Mouse (Mus musculus): ENCODE results near the gene Bcas1. TPM values are rescaled to one million over a fixed set of nuclear protein-coding genes. Genes with fewer than 3 reads are reported as not detected.

Bcas1 gene
- polyA plus RNA-seq, 1 experiment from 2014 or later, result 1.8 TPM

DNA sequence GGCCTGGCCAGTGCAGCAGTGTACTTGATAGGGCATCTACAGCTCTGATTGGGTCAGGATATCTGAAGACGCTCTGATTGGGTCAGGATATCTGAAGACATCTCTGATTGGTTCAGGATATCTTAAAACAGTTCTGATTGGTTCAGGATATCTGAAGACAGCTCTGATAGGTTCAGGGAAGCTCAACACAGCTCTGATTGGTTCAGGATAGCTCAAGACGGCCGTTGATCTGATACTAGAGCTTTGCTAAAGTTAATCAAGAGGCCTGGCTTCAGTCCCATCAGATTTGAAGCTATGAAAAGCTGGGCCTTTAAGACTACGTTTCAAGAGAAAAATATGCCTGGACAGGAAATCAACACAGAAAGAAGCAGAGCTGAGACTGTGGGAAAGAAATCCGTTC, 77.9 kb downstream of the Bcas1 start:
- no peak overlapping the region for H3K4me3 ChIP-seq (ENCODE audit: low read depth, low read length)
- H3K36me3 ChIP-seq (ENCODE audit: control insufficient read depth, insufficient read depth, low read length), result no peaks in the 10 kb centered on the region
- no peaks in the 10 kb centered on the region for H3K9me3 ChIP-seq (ENCODE audit: control insufficient read depth, low read length)
- DNase-seq (ENCODE audit: low spot score), result no peak
- ATAC-seq (ENCODE audit: low FRiP score), result no peak
- no peak overlapping the region for H3K9ac ChIP-seq (ENCODE audit: low read depth, low read length)
- no peaks in the 10 kb centered on the region for H3K27me3 ChIP-seq (ENCODE audit: control insufficient read depth, insufficient read depth, low read length)
- 87% methylated on average over 5 of the region's 5 CpGs for WGBS
- no peak overlapping the region for H3K4me2 ChIP-seq (replicated peaks; ENCODE audit: low read depth, low read length)
- no peak overlapping the region for H3K27ac ChIP-seq (ENCODE audit: low read depth, low read length)
- peaks cover 8% of the 10 kb centered on the region; the same call in 1 of the 2 replicates for H3K4me1 ChIP-seq (replicated peaks; ENCODE audit: control insufficient read depth, insufficient read depth, low read length)

DNA sequence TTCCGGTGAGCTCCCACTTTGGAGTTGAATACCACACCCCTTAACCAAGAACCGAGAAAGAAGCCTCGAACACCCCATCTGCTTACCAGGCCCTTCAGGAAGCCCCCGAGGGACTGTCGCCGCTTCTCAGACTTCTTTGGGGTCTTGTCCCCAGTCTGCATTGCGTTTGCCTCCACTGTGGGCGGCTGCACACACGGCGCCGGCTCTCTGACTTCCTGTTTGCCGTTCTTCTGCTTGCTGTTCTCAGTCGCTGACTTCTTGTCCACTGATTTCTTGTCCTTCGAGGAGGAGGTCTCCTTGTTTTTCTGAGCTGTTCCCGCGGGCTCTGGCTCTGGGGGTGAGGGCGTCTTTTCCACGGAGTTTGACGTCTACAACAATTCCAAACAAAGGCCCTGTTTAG, 78.5 kb downstream of the Bcas1 start:
- Histone ChIP-seq H3K27ac (ENCODE audit: low read depth, low read length) (no peak overlapping the region), H3K27me3 (ENCODE audit: control insufficient read depth, insufficient read depth, low read length) (no peaks in the 10 kb centered on the region), H3K36me3 (ENCODE audit: control insufficient read depth, insufficient read depth, low read length) (no peaks in the 10 kb centered on the region), H3K4me1 (replicated peaks; ENCODE audit: control insufficient read depth, insufficient read depth, low read length) (peaks cover 8% of the 10 kb centered on the region; the same call in 1 of the 2 replicates), H3K9me3 (ENCODE audit: control insufficient read depth, low read length) (no peaks in the 10 kb centered on the region), H3K9ac (ENCODE audit: low read depth, low read length) (no peak overlapping the region), H3K4me3 (ENCODE audit: low read depth, low read length) (no peak overlapping the region), H3K4me2 (replicated peaks; ENCODE audit: low read depth, low read length) (no peak overlapping the region)
- no peak for ATAC-seq (ENCODE audit: low FRiP score)
- DNase-seq (ENCODE audit: low spot score), result no peak
- WGBS, result 86% methylated on average over 19 of the region's 19 CpGs

DNA sequence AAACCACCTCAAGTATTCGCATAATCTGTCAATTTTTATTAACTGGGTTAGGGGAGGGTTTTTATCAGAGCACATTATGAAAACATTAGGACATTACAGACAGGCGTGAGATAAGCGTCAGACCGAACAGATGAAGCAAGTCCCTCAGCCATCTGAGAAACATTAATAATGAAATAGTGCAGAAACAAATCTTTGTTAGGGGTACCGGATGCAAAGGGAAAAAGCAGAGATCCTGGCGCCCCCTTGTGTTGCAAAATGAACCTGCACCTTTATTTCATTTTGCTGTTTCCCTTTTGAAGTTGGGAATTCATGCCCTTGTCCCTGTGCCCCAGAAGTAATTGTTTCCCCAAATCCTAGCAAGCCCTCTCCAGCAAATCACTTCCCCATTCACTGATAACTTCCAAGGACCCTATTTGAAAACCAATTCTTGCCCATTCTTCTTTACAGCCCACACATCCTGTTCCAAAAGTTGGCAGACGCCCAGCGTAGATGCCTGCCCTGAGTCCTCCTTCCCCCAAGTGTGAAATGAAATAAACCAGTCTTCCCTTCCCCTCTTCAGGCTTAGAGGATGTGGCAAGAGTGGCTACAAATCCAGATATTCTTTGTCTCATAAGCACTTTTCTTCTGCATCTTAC, 80.4 kb downstream of the Bcas1 start:
- no peaks in the 10 kb centered on the region for H3K9me3 ChIP-seq (ENCODE audit: control insufficient read depth, low read length)
- H3K4me1 ChIP-seq (replicated peaks; ENCODE audit: control insufficient read depth, insufficient read depth, low read length), result peaks cover 10% of the 10 kb centered on the region; the same call in 1 of the 2 replicates
- H3K27me3 ChIP-seq (ENCODE audit: control insufficient read depth, insufficient read depth, low read length), result no peaks in the 10 kb centered on the region
- no peak overlapping the region for H3K9ac ChIP-seq (ENCODE audit: low read depth, low read length)
- DNase-seq (ENCODE audit: low spot score) (peak; percentile 85), ATAC-seq (ENCODE audit: low FRiP score) (no peak)
- no peak overlapping the region for H3K4me2 ChIP-seq (replicated peaks; ENCODE audit: low read depth, low read length)
- no peak overlapping the region for H3K27ac ChIP-seq (ENCODE audit: low read depth, low read length)
- H3K36me3 ChIP-seq (ENCODE audit: control insufficient read depth, insufficient read depth, low read length), result no peaks in the 10 kb centered on the region
- 51% methylated on average over 8 of the region's 8 CpGs for WGBS
- no peak overlapping the region for H3K4me3 ChIP-seq (ENCODE audit: low read depth, low read length)

DNA sequence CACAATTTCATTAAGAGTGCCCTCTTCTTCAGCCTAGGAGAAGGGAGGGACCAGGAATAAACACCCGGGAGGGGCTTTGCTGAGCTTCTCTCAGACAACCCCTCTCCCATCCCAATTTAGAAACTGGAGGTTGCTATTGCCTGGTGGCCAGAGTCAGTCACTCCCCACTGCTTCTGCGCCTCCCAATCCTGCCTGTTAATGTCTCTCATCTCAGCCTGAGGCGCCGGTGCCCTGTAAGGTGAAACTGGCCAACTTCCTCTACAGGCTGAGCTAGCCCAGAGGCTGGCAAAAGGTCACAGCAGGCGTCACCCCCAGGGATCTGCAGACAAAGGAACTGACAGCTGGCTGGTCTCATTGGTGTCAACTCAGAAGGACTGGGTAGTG, 82.2 kb downstream of the Bcas1 start:
- Histone ChIP-seq H3K27me3 (ENCODE audit: control insufficient read depth, insufficient read depth, low read length) (no peaks in the 10 kb centered on the region), H3K4me3 (ENCODE audit: low read depth, low read length) (no peak overlapping the region), H3K27ac (ENCODE audit: low read depth, low read length) (no peak overlapping the region), H3K4me1 (replicated peaks; ENCODE audit: control insufficient read depth, insufficient read depth, low read length) (peaks cover 10% of the 10 kb centered on the region; the same call in 1 of the 2 replicates), H3K4me2 (replicated peaks; ENCODE audit: low read depth, low read length) (no peak overlapping the region), H3K9me3 (ENCODE audit: control insufficient read depth, low read length) (no peaks in the 10 kb centered on the region), H3K36me3 (ENCODE audit: control insufficient read depth, insufficient read depth, low read length) (no peaks in the 10 kb centered on the region), H3K9ac (ENCODE audit: low read depth, low read length) (no peak overlapping the region)
- whole genome bisulfite sequencing, result 2% methylated on average over 5 of the region's 5 CpGs
- DNase-seq (ENCODE audit: low spot score) (peak; percentile 62), ATAC-seq (ENCODE audit: low FRiP score) (0 out of 2 replicates have a peak, but pooled peaks have one; percentile 18)

DNA sequence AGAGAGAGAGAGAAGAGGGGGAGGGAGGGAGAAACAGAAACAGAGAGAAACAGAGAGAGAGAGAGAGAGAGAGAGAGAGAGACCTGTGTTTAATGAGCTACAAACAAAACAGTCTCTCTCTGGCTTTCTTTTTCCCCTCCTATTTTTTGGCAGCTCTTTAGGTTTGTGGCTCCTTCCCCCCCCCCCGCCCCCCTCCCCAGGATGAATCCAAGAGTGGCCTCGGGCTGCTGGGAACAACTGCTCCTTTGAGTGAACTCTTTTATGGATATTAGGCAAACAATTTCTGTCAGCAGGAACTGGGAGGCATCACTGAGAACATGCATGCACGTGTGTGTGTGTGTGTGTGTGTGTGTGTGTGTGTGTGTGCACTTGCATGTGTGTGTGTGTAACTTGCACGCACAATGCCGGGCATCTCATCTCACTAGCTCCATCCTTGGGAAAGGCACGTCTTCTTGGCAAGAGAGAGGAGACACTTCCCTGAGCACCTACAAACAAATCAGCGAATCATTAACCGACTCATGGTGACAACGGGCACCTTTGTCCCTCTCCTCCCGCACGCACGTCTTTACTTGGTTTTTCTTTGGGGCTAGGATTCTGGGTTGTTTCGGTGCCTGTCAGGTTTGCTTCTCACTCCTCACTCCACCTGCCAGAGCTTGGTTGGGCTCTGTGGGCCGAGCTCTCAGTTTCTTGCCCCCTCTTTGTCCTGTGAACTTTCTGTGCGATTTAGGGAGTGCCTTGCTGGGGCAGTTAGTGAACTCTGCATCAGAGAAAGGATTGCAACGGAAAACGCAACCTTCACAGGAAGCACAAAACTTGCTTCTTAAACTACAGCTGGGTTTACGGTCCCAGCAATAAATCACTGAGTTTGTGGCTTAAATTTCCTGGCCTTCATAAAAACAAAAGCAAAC, 82.9 kb downstream of the Bcas1 start:
- H3K27ac ChIP-seq (ENCODE audit: low read depth, low read length), result peak overlapping the region; percentile 43; the same call in 1 of the 2 replicates
- no peaks in the 10 kb centered on the region for H3K9me3 ChIP-seq (ENCODE audit: control insufficient read depth, low read length)
- no peaks in the 10 kb centered on the region for H3K27me3 ChIP-seq (ENCODE audit: control insufficient read depth, insufficient read depth, low read length)
- no peak overlapping the region for H3K4me2 ChIP-seq (replicated peaks; ENCODE audit: low read depth, low read length)
- peaks cover 10% of the 10 kb centered on the region; the same call in 1 of the 2 replicates for H3K4me1 ChIP-seq (replicated peaks; ENCODE audit: control insufficient read depth, insufficient read depth, low read length)
- no peak overlapping the region for H3K4me3 ChIP-seq (ENCODE audit: low read depth, low read length)
- ATAC-seq (ENCODE audit: low FRiP score), result no peak
- DNase-seq (ENCODE audit: low spot score), result peak; percentile 35
- H3K36me3 ChIP-seq (ENCODE audit: control insufficient read depth, insufficient read depth, low read length), result no peaks in the 10 kb centered on the region
- 14% methylated on average over 16 of the region's 18 CpGs for WGBS
- H3K9ac ChIP-seq (ENCODE audit: low read depth, low read length), result no peak overlapping the region; the same call in 1 of the 2 replicates

DNA sequence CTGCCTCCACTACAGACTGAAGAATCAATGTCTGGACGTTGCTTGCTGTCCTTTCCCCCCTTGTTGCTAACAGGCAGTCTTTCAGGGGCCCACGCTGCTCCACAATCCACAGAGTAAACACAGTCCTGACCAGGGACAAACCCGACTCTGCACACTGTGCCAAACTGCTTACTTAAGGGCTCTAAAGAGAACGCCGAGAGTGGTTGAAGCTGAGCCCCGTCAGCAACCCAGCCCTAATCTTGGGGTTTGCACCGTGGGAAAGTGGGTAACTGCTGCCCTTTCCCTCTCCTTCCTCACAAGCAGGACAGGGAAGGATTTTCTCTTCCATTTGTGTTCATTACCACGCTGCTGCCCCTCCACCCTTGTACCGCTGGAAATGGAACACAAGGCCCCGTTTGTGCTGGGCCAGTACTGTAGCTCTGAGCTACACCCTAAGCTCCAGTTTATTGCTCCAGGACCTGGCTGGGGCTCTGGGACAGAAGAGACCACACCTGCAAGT, 83.8 kb downstream of the Bcas1 start:
- Histone ChIP-seq H3K4me3 (ENCODE audit: low read depth, low read length) (no peak overlapping the region), H3K4me1 (replicated peaks; ENCODE audit: control insufficient read depth, insufficient read depth, low read length) (peaks cover 10% of the 10 kb centered on the region; the same call in 1 of the 2 replicates), H3K9me3 (ENCODE audit: control insufficient read depth, low read length) (no peaks in the 10 kb centered on the region), H3K36me3 (ENCODE audit: control insufficient read depth, insufficient read depth, low read length) (no peaks in the 10 kb centered on the region), H3K4me2 (replicated peaks; ENCODE audit: low read depth, low read length) (no peak overlapping the region), H3K9ac (ENCODE audit: low read depth, low read length) (no peak overlapping the region), H3K27ac (ENCODE audit: low read depth, low read length) (0 out of 2 replicates have a peak overlapping the region, but pooled peaks have one; percentile 36), H3K27me3 (ENCODE audit: control insufficient read depth, insufficient read depth, low read length) (no peaks in the 10 kb centered on the region)
- 46% methylated on average over 10 of the region's 10 CpGs for WGBS
- DNase-seq (ENCODE audit: low spot score) (peak; percentile 33), ATAC-seq (ENCODE audit: low FRiP score) (no peak)

DNA sequence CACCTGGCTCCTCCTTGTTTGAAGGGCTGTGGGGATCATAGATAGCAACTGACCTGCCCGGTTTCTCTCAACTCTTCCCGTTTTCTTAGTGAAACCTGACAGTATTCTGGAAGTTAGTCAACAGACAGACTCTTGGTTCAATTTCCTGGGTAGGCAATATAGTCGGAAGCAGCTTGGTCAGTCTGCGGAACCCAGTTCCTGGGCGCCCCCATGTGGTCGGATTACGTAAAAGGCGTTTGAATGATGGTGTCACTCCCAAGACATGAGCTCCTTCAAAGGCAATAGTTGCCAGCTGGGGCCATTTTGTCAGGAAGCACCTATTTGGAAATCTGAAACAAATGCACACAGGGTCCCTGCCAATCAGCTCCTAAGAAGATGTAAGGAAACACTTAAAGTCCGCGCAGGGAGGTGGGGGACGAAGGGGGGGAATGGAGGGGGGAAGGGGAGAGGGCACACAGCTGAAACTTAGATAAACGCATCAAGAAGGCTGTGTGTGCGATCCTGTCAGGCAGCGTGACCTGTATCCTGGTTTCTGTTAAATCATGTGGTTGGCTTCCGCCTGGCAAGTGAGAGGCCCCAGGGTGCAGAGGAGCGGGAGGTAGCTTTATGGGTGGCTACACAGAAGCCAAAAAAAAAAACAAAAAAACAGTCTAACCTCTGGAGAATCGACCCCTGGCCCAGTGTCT, 84.4 kb downstream of the Bcas1 start:
- WGBS, result 40% methylated on average over 17 of the region's 17 CpGs
- no peak overlapping the region for H3K4me3 ChIP-seq (ENCODE audit: low read depth, low read length)
- H3K9ac ChIP-seq (ENCODE audit: low read depth, low read length), result no peak overlapping the region
- H3K4me1 ChIP-seq (replicated peaks; ENCODE audit: control insufficient read depth, insufficient read depth, low read length), result peaks cover 10% of the 10 kb centered on the region; the same call in 1 of the 2 replicates
- ATAC-seq (ENCODE audit: low FRiP score) (no peak), DNase-seq (ENCODE audit: low spot score) (peak; percentile 88)
- H3K9me3 ChIP-seq (ENCODE audit: control insufficient read depth, low read length), result no peaks in the 10 kb centered on the region
- H3K27me3 ChIP-seq (ENCODE audit: control insufficient read depth, insufficient read depth, low read length), result no peaks in the 10 kb centered on the region
- H3K4me2 ChIP-seq (replicated peaks; ENCODE audit: low read depth, low read length), result no peak overlapping the region
- H3K36me3 ChIP-seq (ENCODE audit: control insufficient read depth, insufficient read depth, low read length), result no peaks in the 10 kb centered on the region
- H3K27ac ChIP-seq (ENCODE audit: low read depth, low read length), result 0 out of 2 replicates have a peak overlapping the region, but pooled peaks have one; percentile 11

DNA sequence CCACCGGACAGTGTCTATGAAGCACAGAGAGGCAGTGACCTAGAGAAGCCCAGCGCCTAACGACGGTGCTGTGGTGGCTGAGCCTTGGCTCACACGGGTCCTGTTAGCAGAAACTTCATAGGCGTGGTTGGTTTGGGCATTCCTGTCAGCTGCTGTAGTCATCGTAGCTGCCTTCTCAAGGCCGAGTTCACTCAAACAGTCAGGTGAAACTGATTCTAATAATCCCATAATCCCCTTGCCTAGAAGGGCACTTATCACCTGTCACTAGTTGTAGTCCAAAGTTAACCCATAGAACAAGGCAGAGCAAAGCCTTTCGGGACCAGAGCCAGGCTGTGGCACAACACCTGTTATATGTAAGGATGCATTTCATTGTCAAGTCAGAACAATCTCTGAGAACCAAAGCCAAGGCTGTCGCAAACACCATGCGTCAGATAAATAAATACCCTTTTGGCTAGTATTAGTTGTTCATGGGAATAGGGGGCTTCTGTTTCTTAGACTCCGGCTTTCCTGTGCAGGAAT, 85.3 kb downstream of the Bcas1 start:
- Histone ChIP-seq H3K27ac (ENCODE audit: low read depth, low read length) (no peak overlapping the region), H3K4me3 (ENCODE audit: low read depth, low read length) (no peak overlapping the region), H3K36me3 (ENCODE audit: control insufficient read depth, insufficient read depth, low read length) (no peaks in the 10 kb centered on the region), H3K27me3 (ENCODE audit: control insufficient read depth, insufficient read depth, low read length) (no peaks in the 10 kb centered on the region), H3K9ac (ENCODE audit: low read depth, low read length) (no peak overlapping the region), H3K4me2 (replicated peaks; ENCODE audit: low read depth, low read length) (no peak overlapping the region), H3K4me1 (replicated peaks; ENCODE audit: control insufficient read depth, insufficient read depth, low read length) (peaks cover 10% of the 10 kb centered on the region; the same call in 1 of the 2 replicates), H3K9me3 (ENCODE audit: control insufficient read depth, low read length) (no peaks in the 10 kb centered on the region)
- WGBS, result 91% methylated on average over 12 of the region's 12 CpGs
- DNase-seq (ENCODE audit: low spot score), result no peak
- ATAC-seq (ENCODE audit: low FRiP score), result no peak
